ENCODE assay signal across 8 mouse cellular contexts in the genomic region with DNA sequence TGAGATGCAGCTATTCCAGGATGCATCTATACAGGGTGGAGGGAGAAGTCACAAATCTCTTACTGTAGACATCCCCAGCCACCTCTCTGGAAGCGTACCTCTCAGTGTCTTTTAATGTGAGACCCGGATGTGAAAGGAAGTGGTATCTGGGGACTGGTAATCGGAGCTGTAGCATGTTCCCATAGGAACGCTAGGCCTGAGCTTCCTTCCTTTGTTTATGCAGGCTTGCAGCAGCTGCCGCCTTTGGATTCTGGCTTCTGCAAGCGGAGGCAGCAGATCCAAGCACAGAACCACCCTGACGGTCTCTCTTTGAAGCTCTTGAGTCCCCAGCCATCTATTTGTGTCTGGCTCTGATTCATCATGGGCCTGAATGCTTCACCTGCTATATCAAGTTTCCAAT.
DNase-seq lines count a peak whose midpoint lies in the region; ATAC-seq and TF ChIP-seq lines count a peak whose summit lies in the region.

No protein-coding gene starts in this region.

- no peaks in the 10 kb centered on the region for H3K36me3 ChIP-seq in heart, embryonic 11.5 days (ENCODE audit: control insufficient read depth, insufficient read depth, low read length)
- no peaks in the 10 kb centered on the region for H3K36me3 ChIP-seq in forebrain, postnatal 0 days (ENCODE audit: insufficient read depth)
- no peaks in the 10 kb centered on the region for H3K36me3 ChIP-seq in midbrain, embryonic 11.5 days (ENCODE audit: control insufficient read depth, insufficient read depth, low read length)

- ATAC-seq in heart, embryonic 11.5 days (replicated peaks; ENCODE audit: insufficient number of reproducible peaks, low FRiP score, low TSS enrichment): peak; percentile 39; the same call in 1 of the 2 replicates
- ATAC-seq in forebrain, postnatal 0 days: peak; percentile 87
- ATAC-seq in midbrain, embryonic 11.5 days (ENCODE audit: low FRiP score): peak; percentile 72

- no peak overlapping the region for H3K4me3 ChIP-seq in heart, embryonic 11.5 days (ENCODE audit: low read depth, low read length)
- no peak overlapping the region for H3K4me3 ChIP-seq in forebrain, postnatal 0 days (ENCODE audit: low read depth, low read length)
- no peak overlapping the region for H3K4me3 ChIP-seq in midbrain, embryonic 11.5 days (ENCODE audit: low read depth, low read length)
- no peak overlapping the region for H3K4me3 ChIP-seq in cerebellum, adult 2 months (replicated peaks; ENCODE audit: insufficient read depth, low read depth, low read length)

- TF ChIP-seq POLR2A in cerebellum, adult 2 months (IDR thresholded peaks at IDR 0.05; ENCODE audit: borderline replicate concordance, insufficient read depth, low read length): no peak

- 46% methylated on average over 7 of the region's 7 CpGs for WGBS in heart, embryonic 11.5 days (ENCODE audit: insufficient replicate concordance)
- WGBS in forebrain, postnatal 0 days: 21% methylated on average over 7 of the region's 7 CpGs
- WGBS in midbrain, embryonic 11.5 days: 31% methylated on average over 7 of the region's 7 CpGs
- WGBS in cerebellum, adult 2 months: 48% methylated on average over 7 of the region's 7 CpGs

- no peak for TF ChIP-seq CTCF in forebrain, postnatal 0 days (IDR thresholded peaks at IDR 0.05; ENCODE audit: low read depth)
- no peak for TF ChIP-seq CTCF in cerebellum, adult 2 months (IDR thresholded peaks at IDR 0.05; ENCODE audit: borderline replicate concordance, insufficient read depth, low read depth, low read length)

- H3K9me3 ChIP-seq in heart, embryonic 11.5 days (replicated peaks; ENCODE audit: control insufficient read depth, low read length): no peaks in the 10 kb centered on the region
- H3K9me3 ChIP-seq in forebrain, postnatal 0 days (ENCODE audit: low read length): no peaks in the 10 kb centered on the region
- no peaks in the 10 kb centered on the region for H3K9me3 ChIP-seq in midbrain, embryonic 11.5 days (ENCODE audit: control insufficient read depth, low read length)

- no peak overlapping the region for H3K4me2 ChIP-seq in heart, embryonic 11.5 days
- no peak overlapping the region for H3K4me2 ChIP-seq in forebrain, postnatal 0 days (ENCODE audit: low read depth)
- no peak overlapping the region for H3K4me2 ChIP-seq in midbrain, embryonic 11.5 days

- H3K9ac ChIP-seq in heart, embryonic 11.5 days (ENCODE audit: low read depth, low read length): no peak overlapping the region
- H3K9ac ChIP-seq in forebrain, postnatal 0 days: peak overlapping the region; percentile 31; the same call in 1 of the 2 replicates
- peak overlapping the region; percentile 14; the same call in 1 of the 2 replicates for H3K9ac ChIP-seq in midbrain, embryonic 11.5 days (ENCODE audit: low read length)

- H3K4me1 ChIP-seq in heart, embryonic 11.5 days (ENCODE audit: control insufficient read depth, insufficient read depth, low read length): peaks cover 11% of the 10 kb centered on the region; the same call in 1 of the 2 replicates
- H3K4me1 ChIP-seq in forebrain, postnatal 0 days (ENCODE audit: insufficient read depth): peaks cover 24% of the 10 kb centered on the region
- peaks cover 6% of the 10 kb centered on the region; the same call in 1 of the 2 replicates for H3K4me1 ChIP-seq in midbrain, embryonic 11.5 days (ENCODE audit: control insufficient read depth, insufficient read depth, low read length)
- no peaks in the 10 kb centered on the region for H3K4me1 ChIP-seq in cerebellum, adult 2 months (ENCODE audit: control insufficient read depth, insufficient read depth, low read length)

- intact Hi-C loops in heart, postnatal 36 days (cut with DNase I): loop anchor here (2.0 kb wide), 1 partner anchor 114 kb away; no protein-coding TSS in a partner anchor

- no peaks in the 10 kb centered on the region for H3K27me3 ChIP-seq in heart, embryonic 11.5 days (ENCODE audit: control insufficient read depth, insufficient read depth, low read length)
- no peaks in the 10 kb centered on the region for H3K27me3 ChIP-seq in forebrain, postnatal 0 days (ENCODE audit: insufficient read depth, low read length)
- no peaks in the 10 kb centered on the region for H3K27me3 ChIP-seq in midbrain, embryonic 11.5 days (ENCODE audit: control insufficient read depth, insufficient read depth, low read length)
- no peaks in the 10 kb centered on the region; the same call in 1 of the 2 replicates for H3K27me3 ChIP-seq in cerebellum, adult 2 months (ENCODE audit: control insufficient read depth, insufficient read depth, low read length)

- H3K27ac ChIP-seq in heart, embryonic 11.5 days (ENCODE audit: low read depth, low read length): peak overlapping the region; percentile 41; the same call in 1 of the 2 replicates
- H3K27ac ChIP-seq in forebrain, postnatal 0 days (ENCODE audit: low read depth, low read length): peak overlapping the region; percentile 76
- peak overlapping the region; percentile 22; the same call in 1 of the 2 replicates for H3K27ac ChIP-seq in midbrain, embryonic 11.5 days (ENCODE audit: low read depth, low read length)
- no peak overlapping the region for H3K27ac ChIP-seq in cerebellum, adult 2 months (ENCODE audit: insufficient read depth, low read length)

- no peak for DNase-seq in heart, postnatal 36 days
- DNase-seq in forebrain, postnatal 0 days: peak; percentile 83
- peak; percentile 75 to 81 for DNase-seq in layer of hippocampus, adult 8-10 months (ENCODE audit: low spot score in 2 of 2)
- peak; percentile 83 for DNase-seq in midbrain, embryonic 11.5 days (ENCODE audit: low spot score, missing footprints)
- peak; percentile 17 for DNase-seq in yolk sac, embryonic 10.5 days (ENCODE audit: low spot score)
- no peak for DNase-seq in cerebellum, adult 2 months
- DNase-seq in cerebellum, adult 8-10 months: no peak

Comparison
In these comparisons a context has a peak if more than half of its experiments do, and no peak if none do; other contexts are left out.
1. DNase-seq: peak in forebrain, postnatal 0 days (single experiment), layer of hippocampus, adult 8-10 months (2 of 2), midbrain, embryonic 11.5 days (single experiment) and yolk sac, embryonic 10.5 days (single experiment); none in heart, postnatal 36 days (0 of 2), cerebellum, adult 2 months (0 of 2) and cerebellum, adult 8-10 months (single experiment).
2. Peak in every context shown above with its lines, with median percentiles within 50 percentile points of each other: ATAC-seq.